Mouse (Mus musculus) liver, embryonic 14 days (tissue): ENCODE data around the gene Enox1. TPM values are rescaled to one million over a fixed set of nuclear protein-coding genes. Genes with fewer than 3 reads are reported as not detected.

ENCODE experiments used
- polyA plus RNA-seq: library from polyadenylated mRNA; depleted of rRNA; stranded (reverse); fragments of >200 nt; gene quantifications from 2 replicates; pipeline ENCODE4 v1.2.3, GENCODE M21; 2012; rRNA removed

Enox1 gene
- 0.02 and 0.18 TPM in 2 replicates for polyA plus RNA-seq

GRCm38 (mm10) chr14:77156222-77156910, at the start of gene Enox1:
Enox1 (plus strand) TSS chr14:77156763.

Other genes with a start within 250 kb of the Enox1 start
- gene Ccdc122, start 120.0 kb upstream of the Enox1 start, polyA plus RNA-seq = 0.85 and 1.4 TPM in 2 replicates
- 5.5 and 6.1 TPM in 2 replicates for gene Lacc1, start 119.9 kb upstream of the Enox1 start, polyA plus RNA-seq